ENCODE assay signal across 15 mouse cellular contexts in genomic region chr1:184042745-184043144, GRCm38 (mm10). TPM values are rescaled to one million over a fixed set of nuclear protein-coding genes. Genes with fewer than 3 reads are reported as not detected.
DNase-seq lines count a peak whose midpoint lies in the region; ATAC-seq and TF ChIP-seq lines count a peak whose summit lies in the region.
"Had no signal": no experiment of that assay in that cellular context is flagged by ENCODE, and none has a peak within 500 bp of the region (broad histone marks: within the 10 kb centered on the region; RNA-seq: fewer than 3 reads in every experiment).

No protein-coding gene starts in this region.

- H3K9ac ChIP-seq in intestine, embryonic 16.5 days (ENCODE audit: low read depth, low read length): no peak overlapping the region
- H3K9ac ChIP-seq in intestine, postnatal 0 days (ENCODE audit: low read depth, low read length): no peak overlapping the region
- no peak overlapping the region for H3K9ac ChIP-seq in stomach, embryonic 14.5 days (replicated peaks; ENCODE audit: low read depth, low read length)
- H3K9ac ChIP-seq in midbrain, embryonic 13.5 days (replicated peaks): no peak overlapping the region
- H3K9ac ChIP-seq: embryonic facial prominence, embryonic 13.5 days had no signal

- no peaks in the 10 kb centered on the region for H3K36me3 ChIP-seq in intestine, embryonic 16.5 days (ENCODE audit: control insufficient read depth, insufficient read depth, low read length)
- no peaks in the 10 kb centered on the region for H3K36me3 ChIP-seq in intestine, postnatal 0 days (ENCODE audit: control insufficient read depth, insufficient read depth)
- H3K36me3 ChIP-seq in stomach, embryonic 14.5 days (ENCODE audit: control insufficient read depth, insufficient read depth, low read length): no peaks in the 10 kb centered on the region
- H3K36me3 ChIP-seq in midbrain, embryonic 13.5 days: no peaks in the 10 kb centered on the region
- H3K36me3 ChIP-seq: G1E had no signal

- no peak for ATAC-seq in intestine, embryonic 16.5 days
- no peak for ATAC-seq in intestine, postnatal 0 days
- ATAC-seq in activated CD4-positive, CD25-positive, alpha-beta regulatory T cell, adult 4 months: peak; percentile 44
- peak; percentile 30 for ATAC-seq in inflammation-experienced regulatory T-cells, adult 6 months
- no peak for ATAC-seq in stomach, embryonic 14.5 days (ENCODE audit: insufficient number of reproducible peaks, insufficient read depth, low FRiP score, low read depth)
- ATAC-seq in midbrain, embryonic 13.5 days: no peak
- ATAC-seq: midbrain, embryonic 16.5 days had no signal

- DNase-seq in thymus, postnatal 4 days: no peak
- no peak for DNase-seq in lung, postnatal 4 days
- DNase-seq: cerebellum, adult 2 months; right cerebral cortex, postnatal 4 days had no signal

- no peaks in the 10 kb centered on the region for H3K9me3 ChIP-seq in intestine, embryonic 16.5 days (ENCODE audit: control insufficient read depth, low read length)
- H3K9me3 ChIP-seq in intestine, postnatal 0 days (ENCODE audit: control insufficient read depth): no peaks in the 10 kb centered on the region
- H3K9me3 ChIP-seq in stomach, embryonic 14.5 days (ENCODE audit: control insufficient read depth, low read depth, low read length): no peaks in the 10 kb centered on the region
- H3K9me3 ChIP-seq in midbrain, embryonic 13.5 days: no peaks in the 10 kb centered on the region
- H3K9me3 ChIP-seq: embryonic facial prominence, embryonic 13.5 days had no signal

- peak overlapping the region; percentile 35 for H3K27ac ChIP-seq in intestine, embryonic 16.5 days (ENCODE audit: low read length)
- no peak overlapping the region for H3K27ac ChIP-seq in intestine, postnatal 0 days (ENCODE audit: low read depth, low read length)
- H3K27ac ChIP-seq in stomach, embryonic 14.5 days (ENCODE audit: low read length): peak overlapping the region; percentile 39; the same call in 1 of the 2 replicates
- H3K27ac ChIP-seq in midbrain, embryonic 13.5 days: no peak overlapping the region
- H3K27ac ChIP-seq: kidney, postnatal 0 days; left cerebral cortex, adult 2 months had no signal

- no peak overlapping the region for H3K4me3 ChIP-seq in intestine, embryonic 16.5 days (ENCODE audit: low read length)
- H3K4me3 ChIP-seq in intestine, postnatal 0 days (ENCODE audit: low read depth, low read length): no peak overlapping the region
- no peak overlapping the region for H3K4me3 ChIP-seq in stomach, embryonic 14.5 days (ENCODE audit: low read depth, low read length)
- no peak overlapping the region for H3K4me3 ChIP-seq in midbrain, embryonic 13.5 days (replicated peaks)
- H3K4me3 ChIP-seq: embryonic facial prominence, embryonic 13.5 days; left cerebral cortex, adult 2 months had no signal

- no peaks in the 10 kb centered on the region for H3K4me1 ChIP-seq in intestine, embryonic 16.5 days (ENCODE audit: control insufficient read depth, insufficient read depth, low read length)
- no peaks in the 10 kb centered on the region for H3K4me1 ChIP-seq in intestine, postnatal 0 days (replicated peaks; ENCODE audit: control insufficient read depth, insufficient read depth, low read length)
- peaks cover 5% of the 10 kb centered on the region for H3K4me1 ChIP-seq in stomach, embryonic 14.5 days (ENCODE audit: control insufficient read depth, insufficient read depth, low read length)
- H3K4me1 ChIP-seq in midbrain, embryonic 13.5 days (replicated peaks): peaks cover 22% of the 10 kb centered on the region

- no peaks in the 10 kb centered on the region for H3K27me3 ChIP-seq in intestine, embryonic 16.5 days (replicated peaks; ENCODE audit: control insufficient read depth, insufficient read depth, low read length)
- no peaks in the 10 kb centered on the region for H3K27me3 ChIP-seq in intestine, postnatal 0 days (replicated peaks; ENCODE audit: control insufficient read depth, insufficient read depth, low read length)
- no peaks in the 10 kb centered on the region for H3K27me3 ChIP-seq in stomach, embryonic 14.5 days (ENCODE audit: control insufficient read depth, insufficient read depth, low read length)
- no peaks in the 10 kb centered on the region for H3K27me3 ChIP-seq in midbrain, embryonic 13.5 days
- H3K27me3 ChIP-seq: embryonic facial prominence, embryonic 13.5 days had no signal

- TF ChIP-seq CTCF in intestine, postnatal 0 days (IDR thresholded peaks at IDR 0.05; ENCODE audit: low read depth): no peak

- H3K4me2 ChIP-seq in intestine, embryonic 16.5 days (ENCODE audit: low read depth, low read length): no peak overlapping the region
- H3K4me2 ChIP-seq in intestine, postnatal 0 days (replicated peaks; ENCODE audit: low read depth): no peak overlapping the region
- no peak overlapping the region for H3K4me2 ChIP-seq in stomach, embryonic 14.5 days (replicated peaks; ENCODE audit: low read depth, low read length)
- H3K4me2 ChIP-seq in midbrain, embryonic 13.5 days (replicated peaks): no peak overlapping the region
- H3K4me2 ChIP-seq: embryonic facial prominence, embryonic 13.5 days had no signal

- 75% methylated on average over 9 of the region's 9 CpGs for WGBS in intestine, embryonic 16.5 days
- 75% methylated on average over 9 of the region's 9 CpGs for WGBS in intestine, postnatal 0 days
- WGBS in stomach, embryonic 14.5 days: 80% methylated on average over 9 of the region's 9 CpGs
- 77% methylated on average over 9 of the region's 9 CpGs for WGBS in midbrain, embryonic 13.5 days

RNA-seq across cellular contexts. Expression of gene 1700056E22Rik, which starts 8.6 kb away (rescaled TPM):
- 1.0 and 1.5 TPM in 2 replicates for polyA plus RNA-seq in intestine, embryonic 16.5 days (2015; fragmentation: Nextera tagmentation; extraction: Ambion mirVana)
- polyA plus RNA-seq in intestine, postnatal 0 days (2015; fragmentation: Nextera tagmentation; extraction: Ambion mirVana): 1.2 and 1.5 TPM in 2 replicates
- 1 to 10 TPM in 1 of 2 experiments, under 1 TPM in 1; 0.90 to 2.0 TPM for polyA plus RNA-seq in activated CD4-positive, CD25-positive, alpha-beta regulatory T cell, adult 4 months (2017; shearing (Covaris generic))
- under 1 TPM in 2 of 3 experiments, not detected in 1; 0.35 to 0.66 TPM for polyA plus RNA-seq in inflammation-experienced regulatory T-cells, adult 6 months (2017; shearing (Covaris generic))
- 0.61 and 2.4 TPM in 2 replicates for polyA plus RNA-seq in stomach, embryonic 14.5 days (2014; fragmentation: Nextera tagmentation; extraction: Ambion mirVana)
- polyA plus RNA-seq in midbrain, embryonic 13.5 days (2015; fragmentation: Nextera tagmentation; extraction: Ambion mirVana): 0.94 and 1.6 TPM in 2 replicates
- polyA plus RNA-seq: G1E had no signal

RNA-seq across cellular contexts. Expression of gene Dusp10, which starts 29.6 kb away (rescaled TPM):
- 10.9 and 11.0 TPM in 2 replicates for polyA plus RNA-seq in intestine, embryonic 16.5 days (2015; fragmentation: Nextera tagmentation; extraction: Ambion mirVana)
- 6.5 and 8.1 TPM in 2 replicates for polyA plus RNA-seq in intestine, postnatal 0 days (2015; fragmentation: Nextera tagmentation; extraction: Ambion mirVana)
- polyA plus RNA-seq in activated CD4-positive, CD25-positive, alpha-beta regulatory T cell, adult 4 months (2017; shearing (Covaris generic)): 10 to 100 TPM; 17.2 to 18.2 TPM
- 10 to 100 TPM; 12.4 to 22.0 (median 15.7) TPM for polyA plus RNA-seq in inflammation-experienced regulatory T-cells, adult 6 months (2017; shearing (Covaris generic))
- polyA plus RNA-seq in stomach, embryonic 14.5 days (2014; fragmentation: Nextera tagmentation; extraction: Ambion mirVana): 9.0 and 9.9 TPM in 2 replicates
- polyA plus RNA-seq in midbrain, embryonic 13.5 days (2015; fragmentation: Nextera tagmentation; extraction: Ambion mirVana): 5.7 and 6.1 TPM in 2 replicates
- polyA plus RNA-seq: G1E had no signal

Comparison
In these comparisons a context has a peak if more than half of its experiments do, and no peak if none do; other contexts are left out.
1. H3K27ac ChIP-seq: peak in intestine, embryonic 16.5 days (single experiment) and stomach, embryonic 14.5 days (single experiment); none in intestine, postnatal 0 days (single experiment) and midbrain, embryonic 13.5 days (single experiment).
2. ATAC-seq: peak in activated CD4-positive, CD25-positive, alpha-beta regulatory T cell, adult 4 months (single experiment) and inflammation-experienced regulatory T-cells, adult 6 months (single experiment); none in intestine, embryonic 16.5 days (single experiment), intestine, postnatal 0 days (single experiment), stomach, embryonic 14.5 days (single experiment) and midbrain, embryonic 13.5 days (single experiment).